Mouse (Mus musculus) midbrain, embryonic 10.5 days (tissue): Measurements from ENCODE around the gene Phf7. TPM values are rescaled to one million over a fixed set of nuclear protein-coding genes. Genes with fewer than 3 reads are reported as not detected.

Source experiments
- DNase-seq: peaks from one replicate; pipeline ENCODE4 v3.0.0-alpha.2; 2017; ENCODE audit warnings: low spot score
- H3K27ac ChIP-seq: fragments of 300-500 bp; sonication (generic); replicated peaks from 2 replicates; pipeline ENCODE4 v1.5.1; 2016; ENCODE audit warnings: mild to moderate bottlenecking
- H3K27me3 ChIP-seq: fragments of 300-500 bp; sonication (generic); 2 replicates; pipeline ENCODE4 v1.6.1; 2016; ENCODE audit warnings: low read depth, mild to moderate bottlenecking; ENCODE audit not compliant: poor library complexity, severe bottlenecking
- H3K36me3 ChIP-seq: fragments of 300-500 bp; sonication (generic); 2 replicates; pipeline ENCODE4 v1.6.1; 2016; ENCODE audit warnings: mild to moderate bottlenecking, moderate library complexity
- H3K4me1 ChIP-seq: fragments of 300-500 bp; sonication (generic); 2 replicates; pipeline ENCODE4 v1.6.1; 2016
- H3K4me3 ChIP-seq: fragments of 300-500 bp; sonication (generic); 2 replicates; pipeline ENCODE4 v1.5.1; 2016; ENCODE audit warnings: mild to moderate bottlenecking, moderate library complexity
- H3K9me3 ChIP-seq: fragments of 300-500 bp; sonication (generic); replicated peaks from 2 replicates; pipeline ENCODE4 v1.6.1; 2016; ENCODE audit warnings: mild to moderate bottlenecking
- WGBS: fragments of 180-500 bp; shearing (Covaris S2); methylation state at CpG from one replicate; pipeline ENCODE4 v1.1.7; 2016; 5-methylcytosine and 5-hydroxymethylcytosine counted together
- polyA plus RNA-seq: library from polyadenylated mRNA; unstranded; fragments of >200 nt; fragmentation: Nextera tagmentation; extraction: Ambion mirVana; gene quantifications from 2 replicates; pipeline ENCODE4 v1.2.1, GENCODE M21; 2016

Gene Phf7
- polyA plus RNA-seq, 1 experiment from 2014 or later = 13.4 TPM

DNA sequence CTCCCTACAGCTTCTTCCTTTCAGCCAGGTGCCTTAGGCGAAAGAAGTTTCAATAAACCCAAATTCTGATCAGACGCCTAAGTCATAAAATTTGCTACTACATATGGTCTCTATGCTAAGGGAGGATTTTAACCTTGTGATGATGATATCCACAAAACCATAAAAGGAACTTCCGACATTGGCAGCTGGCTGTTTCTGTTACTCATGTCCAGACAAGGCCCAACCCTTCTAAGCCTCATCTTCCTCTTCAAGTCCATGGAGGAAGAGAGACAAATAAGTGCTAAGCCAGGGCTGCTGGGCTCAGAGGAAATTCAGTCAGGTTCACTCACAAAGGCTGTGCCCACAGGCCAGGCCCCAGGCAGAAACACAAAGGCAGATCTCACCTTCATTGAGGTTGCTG lies 61.8 kb downstream of the Phf7 start:
- no peak overlapping the region for H3K4me3 ChIP-seq
- no peak for DNase-seq
- peaks cover 100% of the 10 kb centered on the region for H3K36me3 ChIP-seq
- WGBS = 92% methylated on average over 3 of the region's 3 CpGs
- no peaks in the 10 kb centered on the region for H3K9me3 ChIP-seq
- peak overlapping the region; percentile 55 for H3K27ac ChIP-seq
- no peaks in the 10 kb centered on the region for H3K27me3 ChIP-seq
- peaks cover 16% of the 10 kb centered on the region for H3K4me1 ChIP-seq

DNA sequence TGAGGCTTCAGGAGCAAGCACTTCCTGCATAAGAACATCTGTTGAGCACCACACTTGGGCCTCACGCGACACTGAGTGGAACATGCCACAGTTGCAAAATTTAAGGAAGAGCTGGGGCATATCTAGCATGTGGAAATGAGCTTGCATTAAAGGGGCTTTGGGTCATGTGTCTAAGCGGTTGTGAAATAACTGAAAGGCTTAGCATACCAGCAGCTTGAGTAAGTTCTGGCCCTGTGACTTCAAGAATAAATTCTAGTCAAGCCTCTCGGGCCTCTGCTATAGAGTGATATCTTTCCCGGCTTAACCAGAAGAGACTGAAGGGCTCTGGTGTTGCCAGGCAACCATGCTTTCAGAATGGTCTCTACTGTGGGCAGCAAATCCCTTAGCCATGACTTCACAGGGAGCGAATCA lies 62.3 kb downstream of the Phf7 start:
- peaks cover 100% of the 10 kb centered on the region for H3K36me3 ChIP-seq
- DNase-seq = peak; percentile 59
- peak overlapping the region; percentile 24; the same call in 1 of the 2 replicates for H3K27ac ChIP-seq
- H3K4me1 ChIP-seq = peaks cover 16% of the 10 kb centered on the region
- 55% methylated on average over 6 of the region's 6 CpGs for WGBS
- H3K9me3 ChIP-seq = no peaks in the 10 kb centered on the region
- no peak overlapping the region for H3K4me3 ChIP-seq
- H3K27me3 ChIP-seq = no peaks in the 10 kb centered on the region

Other genes with a start within 250 kb of the Phf7 start
- 52.4 and 53.8 TPM in 2 replicates for gene Glt8d1, start 249.9 kb downstream of the Phf7 start, polyA plus RNA-seq
- 274 and 277 TPM in 2 replicates for gene Spcs1, start 249.6 kb downstream of the Phf7 start, polyA plus RNA-seq
- gene Pbrm1, start 232.2 kb downstream of the Phf7 start, polyA plus RNA-seq = 158 and 170 TPM in 2 replicates
- gene Gnl3, start 232.2 kb downstream of the Phf7 start, polyA plus RNA-seq = 94.0 and 121 TPM in 2 replicates
- gene Smim4, start 122.4 kb downstream of the Phf7 start, polyA plus RNA-seq = 63.1 and 64.3 TPM in 2 replicates
- gene Nt5dc2, start 120.3 kb downstream of the Phf7 start, polyA plus RNA-seq = 543 and 572 TPM in 2 replicates
- gene Stab1, start 82.7 kb downstream of the Phf7 start, polyA plus RNA-seq = 18.0 and 23.7 TPM in 2 replicates
- 0.80 and 1.1 TPM in 2 replicates for gene Tnnc1, start 43.0 kb downstream of the Phf7 start, polyA plus RNA-seq
- gene Nisch, start 34.4 kb downstream of the Phf7 start, polyA plus RNA-seq = 391 and 448 TPM in 2 replicates
- 0.51 and 1.0 TPM in 2 replicates for gene Sema3g, start 33.5 kb downstream of the Phf7 start, polyA plus RNA-seq
- 136 and 151 TPM in 2 replicates for gene Bap1, start 133 bp upstream of the Phf7 start, polyA plus RNA-seq
- 7.4 and 7.7 TPM in 2 replicates for gene Dnah1, start 72.6 kb upstream of the Phf7 start, polyA plus RNA-seq
- gene Capn7, start 85.3 kb upstream of the Phf7 start, polyA plus RNA-seq = 28.9 and 35.5 TPM in 2 replicates
- gene Sh3bp5, start 184.8 kb upstream of the Phf7 start, polyA plus RNA-seq = 17.3 and 22.8 TPM in 2 replicates
- gene Eaf1, start 243.1 kb upstream of the Phf7 start, polyA plus RNA-seq = 21.6 and 21.8 TPM in 2 replicates
- 80.7 and 81.5 TPM in 2 replicates for gene Mettl6, start 243.7 kb upstream of the Phf7 start, polyA plus RNA-seq